Mouse (Mus musculus): ENCODE results near the gene Acvr1. TPM values are rescaled to one million over a fixed set of nuclear protein-coding genes. Genes with fewer than 3 reads are reported as not detected.

Acvr1 gene
- total and polyA plus RNA-seq, 2 experiments from 2014 or later, result 4.1 to 10.0 TPM

- H3K4me1 ChIP-seq (ENCODE audit: insufficient read depth, low read length), result no peaks in the 10 kb centered on the region
- H3K27me3 ChIP-seq (ENCODE audit: insufficient read depth, low read length), result no peaks in the 10 kb centered on the region
- H3K36me3 ChIP-seq (ENCODE audit: insufficient read depth, low read length), result no peaks in the 10 kb centered on the region
- no peaks in the 10 kb centered on the region for H3K9me3 ChIP-seq (ENCODE audit: low read length)
- TF ChIP-seq CTCF (IDR thresholded peaks at IDR 0.05), result no peak
- no peak for ATAC-seq (ENCODE audit: low FRiP score)
- no peak overlapping the region for H3K27ac ChIP-seq (ENCODE audit: low read depth, low read length)
- DNase-seq (ENCODE audit: low spot score), result no peak
- H3K9ac ChIP-seq (replicated peaks; ENCODE audit: low read length, poor library complexity, severe bottlenecking), result no peak overlapping the region
- 91% methylated on average over 4 of the region's 4 CpGs for WGBS
- no peak overlapping the region for H3K4me3 ChIP-seq (ENCODE audit: low read depth, low read length)
- no peak overlapping the region for H3K4me2 ChIP-seq (ENCODE audit: low read depth, low read length, poor library complexity, severe bottlenecking)
These were observed 88.8 kb downstream of the Acvr1 start for GRCm38 (mm10) chr2:58478144-58478543.

DNA sequence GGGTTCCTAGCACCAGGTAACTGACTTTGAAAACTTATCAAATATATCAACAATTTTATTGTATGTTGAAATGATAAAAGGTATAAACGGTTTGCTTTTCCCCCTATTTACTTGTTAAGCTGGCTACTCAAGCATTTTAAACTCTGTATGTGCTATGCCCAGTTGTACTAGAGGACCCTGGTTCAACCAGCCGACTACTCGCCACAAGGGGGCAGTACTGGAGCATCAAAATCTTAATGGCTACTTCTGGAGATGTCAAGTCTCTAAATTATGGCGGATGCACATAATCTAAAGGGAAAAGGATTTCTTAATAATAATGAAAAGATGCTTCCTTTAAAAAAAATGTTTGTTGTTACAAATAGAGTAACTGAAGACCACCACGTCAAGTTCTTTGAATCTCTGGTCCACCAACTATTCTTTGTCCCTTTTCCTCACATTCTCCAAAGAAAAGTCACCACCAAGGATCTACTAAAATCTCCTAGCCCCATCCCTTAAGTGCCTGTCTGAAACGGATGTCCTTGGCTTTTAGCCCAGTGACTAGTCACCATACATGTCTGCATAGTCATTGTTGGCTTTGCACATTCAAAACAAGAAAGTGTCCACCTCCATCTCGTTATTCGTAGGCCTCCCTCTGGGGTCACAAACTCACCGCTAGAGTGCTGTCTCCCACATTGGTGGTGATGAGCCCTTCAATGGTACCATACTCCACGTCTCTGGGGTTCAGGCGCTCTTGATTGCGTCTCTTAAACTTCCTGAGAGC, 89.8 kb downstream of the Acvr1 start:
- DNase-seq (ENCODE audit: low spot score) (peak; percentile 90), ATAC-seq (ENCODE audit: low FRiP score) (no peak)
- Histone ChIP-seq H3K4me1 (ENCODE audit: insufficient read depth, low read length) (no peaks in the 10 kb centered on the region), H3K36me3 (ENCODE audit: insufficient read depth, low read length) (peaks cover 3% of the 10 kb centered on the region; the same call in 1 of the 2 replicates), H3K27me3 (ENCODE audit: insufficient read depth, low read length) (no peaks in the 10 kb centered on the region), H3K4me2 (ENCODE audit: low read depth, low read length, poor library complexity, severe bottlenecking) (no peak overlapping the region), H3K9me3 (ENCODE audit: low read length) (no peaks in the 10 kb centered on the region), H3K9ac (replicated peaks; ENCODE audit: low read length, poor library complexity, severe bottlenecking) (no peak overlapping the region), H3K4me3 (ENCODE audit: low read depth, low read length) (no peak overlapping the region), H3K27ac (ENCODE audit: low read depth, low read length) (no peak overlapping the region)
- peak; percentile 81 for TF ChIP-seq CTCF (IDR thresholded peaks at IDR 0.05)
- WGBS, result 63% methylated on average over 12 of the region's 12 CpGs

DNA sequence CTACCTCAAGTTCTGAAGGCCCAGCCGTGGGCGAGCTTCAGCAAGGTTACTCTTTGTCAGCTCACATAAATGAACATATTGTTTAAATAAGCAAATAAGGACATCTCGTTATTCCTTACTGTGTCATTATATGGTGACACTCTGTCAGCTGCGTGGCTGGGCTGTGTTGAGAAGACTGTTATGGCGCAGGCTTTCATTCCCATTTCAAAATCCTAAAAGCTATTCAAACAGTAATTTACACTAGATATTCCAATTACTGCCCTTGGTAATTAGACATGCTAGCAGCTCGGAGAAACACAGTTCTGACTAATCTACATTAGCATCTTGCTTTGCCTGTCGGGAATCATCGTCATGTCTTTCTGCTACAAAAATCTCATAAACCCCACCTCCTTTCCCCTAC, 91.4 kb downstream of the Acvr1 start:
- no peak overlapping the region for H3K27ac ChIP-seq (ENCODE audit: low read depth, low read length)
- no peak overlapping the region for H3K9ac ChIP-seq (replicated peaks; ENCODE audit: low read length, poor library complexity, severe bottlenecking)
- no peak for TF ChIP-seq CTCF (IDR thresholded peaks at IDR 0.05)
- H3K9me3 ChIP-seq (ENCODE audit: low read length), result no peaks in the 10 kb centered on the region
- DNase-seq (ENCODE audit: low spot score) (no peak), ATAC-seq (ENCODE audit: low FRiP score) (no peak)
- no peak overlapping the region for H3K4me2 ChIP-seq (ENCODE audit: low read depth, low read length, poor library complexity, severe bottlenecking)
- H3K27me3 ChIP-seq (ENCODE audit: insufficient read depth, low read length), result no peaks in the 10 kb centered on the region
- H3K36me3 ChIP-seq (ENCODE audit: insufficient read depth, low read length), result peaks cover 3% of the 10 kb centered on the region; the same call in 1 of the 2 replicates
- WGBS, result 73% methylated on average over 8 of the region's 8 CpGs
- no peaks in the 10 kb centered on the region for H3K4me1 ChIP-seq (ENCODE audit: insufficient read depth, low read length)
- no peak overlapping the region for H3K4me3 ChIP-seq (ENCODE audit: low read depth, low read length)

DNA sequence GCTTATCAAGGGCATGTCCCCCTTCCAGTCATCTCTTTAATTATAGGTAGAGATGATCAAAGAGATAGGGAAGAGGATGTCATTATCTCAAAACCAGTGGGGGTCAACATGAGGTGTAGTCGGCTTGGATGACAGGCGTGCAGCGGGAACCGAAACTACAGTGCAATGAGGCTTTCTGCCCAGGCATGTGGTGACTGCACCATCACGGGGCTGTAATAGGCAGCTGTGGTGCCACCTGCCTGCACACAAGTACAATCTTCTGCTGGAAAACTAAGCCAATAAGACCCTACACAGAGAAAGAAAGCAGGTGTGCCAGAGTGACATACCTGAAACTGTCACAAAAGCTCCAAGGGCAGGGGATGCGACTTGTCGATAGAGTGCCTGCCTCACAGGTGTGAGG, 96.7 kb downstream of the Acvr1 start:
- H3K4me1 ChIP-seq (ENCODE audit: insufficient read depth, low read length), result no peaks in the 10 kb centered on the region
- DNase-seq (ENCODE audit: low spot score) (no peak), ATAC-seq (ENCODE audit: low FRiP score) (no peak)
- WGBS, result 86% methylated on average over 7 of the region's 7 CpGs
- H3K4me3 ChIP-seq (ENCODE audit: low read depth, low read length), result no peak overlapping the region
- H3K9ac ChIP-seq (replicated peaks; ENCODE audit: low read length, poor library complexity, severe bottlenecking), result no peak overlapping the region
- TF ChIP-seq CTCF (IDR thresholded peaks at IDR 0.05), result no peak
- no peaks in the 10 kb centered on the region for H3K9me3 ChIP-seq (ENCODE audit: low read length)
- H3K4me2 ChIP-seq (ENCODE audit: low read depth, low read length, poor library complexity, severe bottlenecking), result no peak overlapping the region
- H3K27ac ChIP-seq (ENCODE audit: low read depth, low read length), result no peak overlapping the region
- H3K27me3 ChIP-seq (ENCODE audit: insufficient read depth, low read length), result no peaks in the 10 kb centered on the region
- peaks cover 17% of the 10 kb centered on the region for H3K36me3 ChIP-seq (ENCODE audit: insufficient read depth, low read length)

- Histone ChIP-seq H3K36me3 (ENCODE audit: insufficient read depth, low read length) (peaks cover 21% of the 10 kb centered on the region), H3K27ac (ENCODE audit: low read depth, low read length) (no peak within 1 kb of the TSS), H3K4me2 (ENCODE audit: low read depth, low read length, poor library complexity, severe bottlenecking) (no peak within 1 kb of the TSS), H3K9ac (replicated peaks; ENCODE audit: low read length, poor library complexity, severe bottlenecking) (no peak within 1 kb of the TSS), H3K9me3 (ENCODE audit: low read length) (no peaks in the 10 kb centered on the region), H3K4me3 (ENCODE audit: low read depth, low read length) (no peak within 1 kb of the TSS), H3K4me1 (ENCODE audit: insufficient read depth, low read length) (no peaks in the 10 kb centered on the region), H3K27me3 (ENCODE audit: insufficient read depth, low read length) (no peaks in the 10 kb centered on the region)
- TF ChIP-seq CTCF (IDR thresholded peaks at IDR 0.05), result no peak
- WGBS, result 90% methylated on average over 7 of the region's 7 CpGs
- DNase-seq (ENCODE audit: low spot score) (no peak), ATAC-seq (ENCODE audit: low FRiP score) (no peak)
These were observed 97.1 kb downstream of the Acvr1 start, which contains the start of gene Gm17409 for GRCm38 (mm10) chr2:58469816-58470215. Gene Gm17409 (plus strand): TSS chr2:58470116.

GRCm38 (mm10) chr2:58458820-58459371, 108.1 kb downstream of the Acvr1 start:
- peak; percentile 57 for TF ChIP-seq CTCF (IDR thresholded peaks at IDR 0.05)
- H3K4me1 ChIP-seq (ENCODE audit: insufficient read depth, low read length), result no peaks in the 10 kb centered on the region
- H3K4me3 ChIP-seq (ENCODE audit: low read depth, low read length), result no peak overlapping the region
- no peak for ATAC-seq (ENCODE audit: low FRiP score)
- no peaks in the 10 kb centered on the region for H3K9me3 ChIP-seq (ENCODE audit: low read length)
- no peak overlapping the region for H3K4me2 ChIP-seq (ENCODE audit: low read depth, low read length, poor library complexity, severe bottlenecking)
- H3K27me3 ChIP-seq (ENCODE audit: insufficient read depth, low read length), result no peaks in the 10 kb centered on the region
- peaks cover 19% of the 10 kb centered on the region for H3K36me3 ChIP-seq (ENCODE audit: insufficient read depth, low read length)
- H3K27ac ChIP-seq (ENCODE audit: low read depth, low read length), result no peak overlapping the region
- 84% methylated on average over 14 of the region's 14 CpGs for WGBS
- no peak for DNase-seq (ENCODE audit: low spot score)
- H3K9ac ChIP-seq (replicated peaks; ENCODE audit: low read length, poor library complexity, severe bottlenecking), result no peak overlapping the region

Data from midbrain, postnatal 0 days (tissue).